Mouse (Mus musculus) heart, embryonic 13.5 days (tissue): Measurements from ENCODE around the gene Zc3h12d. TPM values are rescaled to one million over a fixed set of nuclear protein-coding genes. Genes with fewer than 3 reads are reported as not detected.

Source experiments
- ATAC-seq: fragments of 200-750 bp; cut with Nextera tagmentation; 2 replicates; pipeline ENCODE4 v1.8.0; 2017; ENCODE audit warnings: moderate TSS enrichment; ENCODE audit not compliant: insufficient number of reproducible peaks, low FRiP score, low TSS enrichment; ENCODE audit errors: extremely low read depth
- H3K27ac ChIP-seq: fragments of 300-500 bp; sonication (generic); replicated peaks from 2 replicates; pipeline ENCODE4 v1.5.1; 2015; ENCODE audit warnings: moderate library complexity, mild to moderate bottlenecking, inconsistent platforms
- H3K27me3 ChIP-seq: fragments of 300-500 bp; sonication (generic); replicated peaks from 2 replicates; pipeline ENCODE4 v1.6.1; 2015; ENCODE audit warnings: mild to moderate bottlenecking, inconsistent platforms
- H3K36me3 ChIP-seq: fragments of 300-500 bp; sonication (generic); 2 replicates; pipeline ENCODE4 v1.6.1; 2015; ENCODE audit warnings: mild to moderate bottlenecking, inconsistent platforms
- H3K4me1 ChIP-seq: fragments of 300-500 bp; sonication (generic); 2 replicates; pipeline ENCODE4 v1.6.1; 2015; ENCODE audit warnings: inconsistent platforms
- H3K4me2 ChIP-seq: fragments of 300-500 bp; sonication (generic); 2 replicates; pipeline ENCODE4 v1.6.1; 2015; ENCODE audit warnings: inconsistent platforms, mild to moderate bottlenecking, moderate library complexity
- H3K4me3 ChIP-seq: fragments of 300-500 bp; sonication (generic); 2 replicates; pipeline ENCODE4 v1.5.1; 2015; ENCODE audit warnings: moderate library complexity, mild to moderate bottlenecking, inconsistent platforms
- H3K9ac ChIP-seq: fragments of 300-500 bp; sonication (generic); 2 replicates; pipeline ENCODE4 v1.6.1; 2015; ENCODE audit warnings: inconsistent platforms, mild to moderate bottlenecking, moderate library complexity
- H3K9me3 ChIP-seq: fragments of 300-500 bp; sonication (generic); 2 replicates; pipeline ENCODE4 v1.6.1; 2016; ENCODE audit warnings: inconsistent platforms
- WGBS: fragments of 180-500 bp; shearing (Covaris S2); methylation state at CpG from one replicate; pipeline ENCODE4 v1.1.7; 2015; ENCODE audit warnings: mixed read lengths; 5-methylcytosine and 5-hydroxymethylcytosine counted together
- polyA plus RNA-seq: library from polyadenylated mRNA; unstranded; fragments of >200 nt; fragmentation: Nextera tagmentation; extraction: Ambion mirVana; gene quantifications from 2 replicates; pipeline ENCODE4 v1.2.1, GENCODE M21; 2015

Zc3h12d gene
- polyA plus RNA-seq, 1 experiment from 2014 or later = 0.41 TPM

GRCm38 (mm10) chr10:7820171-7820570, 12.1 kb upstream of the Zc3h12d start:
- ATAC-seq = no peak
- no peaks in the 10 kb centered on the region for H3K9me3 ChIP-seq
- H3K4me2 ChIP-seq = no peak overlapping the region
- no peaks in the 10 kb centered on the region for H3K27me3 ChIP-seq
- H3K36me3 ChIP-seq = peaks cover 78% of the 10 kb centered on the region
- H3K27ac ChIP-seq = no peak overlapping the region
- no peak overlapping the region for H3K9ac ChIP-seq
- no peak overlapping the region for H3K4me3 ChIP-seq
- WGBS = 86% methylated on average over 5 of the region's 5 CpGs
- H3K4me1 ChIP-seq = peaks cover 10% of the 10 kb centered on the region; the same call in 1 of the 2 replicates

- Histone ChIP-seq H3K27me3 (no peaks in the 10 kb centered on the region), H3K4me3 (no peak overlapping the region), H3K4me2 (no peak overlapping the region), H3K4me1 (peaks cover 4% of the 10 kb centered on the region; the same call in 1 of the 2 replicates), H3K9me3 (no peaks in the 10 kb centered on the region), H3K27ac (no peak overlapping the region), H3K36me3 (peaks cover 68% of the 10 kb centered on the region), H3K9ac (no peak overlapping the region)
- 92% methylated on average over 12 of the region's 12 CpGs for WGBS
- ATAC-seq = no peak
These were observed 10.3 kb upstream of the Zc3h12d start for GRCm38 (mm10) chr10:7821981-7822380.

- 82% methylated on average over 9 of the region's 9 CpGs for WGBS
- Histone ChIP-seq H3K9ac (no peak overlapping the region), H3K9me3 (no peaks in the 10 kb centered on the region), H3K36me3 (peaks cover 51% of the 10 kb centered on the region), H3K4me2 (no peak overlapping the region), H3K4me3 (no peak overlapping the region), H3K27ac (no peak overlapping the region), H3K4me1 (no peaks in the 10 kb centered on the region), H3K27me3 (no peaks in the 10 kb centered on the region)
- no peak for ATAC-seq
These were observed 7.5 kb upstream of the Zc3h12d start for GRCm38 (mm10) chr10:7824663-7825280.

- Histone ChIP-seq H3K9me3 (no peaks in the 10 kb centered on the region), H3K27me3 (no peaks in the 10 kb centered on the region)
- 94% methylated on average over 4 of the region's 4 CpGs for WGBS
These were observed 7.0 kb upstream of the Zc3h12d start for GRCm38 (mm10) chr10:7825281-7825665.

GRCm38 (mm10) chr10:7826106-7826505, 6.2 kb upstream of the Zc3h12d start:
- H3K9ac ChIP-seq = no peak overlapping the region
- no peak overlapping the region for H3K27ac ChIP-seq
- no peaks in the 10 kb centered on the region for H3K27me3 ChIP-seq
- ATAC-seq = no peak
- WGBS = 88% methylated on average over 9 of the region's 9 CpGs
- no peak overlapping the region for H3K4me2 ChIP-seq
- H3K4me1 ChIP-seq = no peaks in the 10 kb centered on the region
- no peak overlapping the region for H3K4me3 ChIP-seq
- no peaks in the 10 kb centered on the region for H3K9me3 ChIP-seq
- peaks cover 39% of the 10 kb centered on the region for H3K36me3 ChIP-seq

More at GRCm38 (mm10) chr10:7825281-7825665, 7.0 kb upstream of the Zc3h12d start:
- no peaks in the 10 kb centered on the region for H3K4me1 ChIP-seq
- no peak overlapping the region for H3K4me2 ChIP-seq
- no peak overlapping the region for H3K9ac ChIP-seq
- no peak overlapping the region for H3K27ac ChIP-seq
- H3K4me3 ChIP-seq = no peak overlapping the region
- peaks cover 46% of the 10 kb centered on the region for H3K36me3 ChIP-seq
- ATAC-seq = no peak

GRCm38 (mm10) chr10:7833377-7834165, 1.3 kb downstream of the Zc3h12d start:
- 77% methylated on average over 9 of the region's 9 CpGs for WGBS
- Histone ChIP-seq H3K36me3 (no peaks in the 10 kb centered on the region), H3K9me3 (no peaks in the 10 kb centered on the region), H3K4me1 (peaks cover 12% of the 10 kb centered on the region), H3K27ac (no peak overlapping the region), H3K27me3 (peaks cover 12% of the 10 kb centered on the region; the same call in 1 of the 2 replicates), H3K4me2 (no peak overlapping the region), H3K4me3 (no peak overlapping the region), H3K9ac (no peak overlapping the region)
- no peak for ATAC-seq

GRCm38 (mm10) chr10:7834671-7835225, 2.5 kb downstream of the Zc3h12d start:
- WGBS = 60% methylated on average over 10 of the region's 10 CpGs
- Histone ChIP-seq H3K9ac (no peak overlapping the region), H3K4me2 (no peak overlapping the region), H3K27me3 (peaks cover 12% of the 10 kb centered on the region; the same call in 1 of the 2 replicates), H3K36me3 (no peaks in the 10 kb centered on the region), H3K4me1 (peaks cover 12% of the 10 kb centered on the region), H3K4me3 (no peak overlapping the region), H3K27ac (no peak overlapping the region), H3K9me3 (no peaks in the 10 kb centered on the region)
- no peak for ATAC-seq

- ATAC-seq = no peak
- Histone ChIP-seq H3K9ac (no peak overlapping the region), H3K36me3 (no peaks in the 10 kb centered on the region), H3K9me3 (no peaks in the 10 kb centered on the region), H3K4me3 (no peak overlapping the region), H3K27ac (no peak overlapping the region), H3K27me3 (peaks cover 12% of the 10 kb centered on the region; the same call in 1 of the 2 replicates), H3K4me2 (no peak overlapping the region), H3K4me1 (peaks cover 22% of the 10 kb centered on the region)
- WGBS = 61% methylated on average over 2 of the region's 2 CpGs
These were observed 4.6 kb downstream of the Zc3h12d start for GRCm38 (mm10) chr10:7836902-7837301.

GRCm38 (mm10) chr10:7837446-7837845, 5.2 kb downstream of the Zc3h12d start:
- no peak overlapping the region for H3K27ac ChIP-seq
- no peak for ATAC-seq
- 85% methylated on average over 8 of the region's 8 CpGs for WGBS
- no peak overlapping the region for H3K9ac ChIP-seq
- no peak overlapping the region for H3K4me2 ChIP-seq
- H3K4me3 ChIP-seq = no peak overlapping the region
- no peaks in the 10 kb centered on the region for H3K9me3 ChIP-seq
- H3K4me1 ChIP-seq = peaks cover 21% of the 10 kb centered on the region
- peaks cover 12% of the 10 kb centered on the region; the same call in 1 of the 2 replicates for H3K27me3 ChIP-seq
- no peaks in the 10 kb centered on the region for H3K36me3 ChIP-seq

GRCm38 (mm10) chr10:7838036-7838435, 5.8 kb downstream of the Zc3h12d start:
- ATAC-seq = no peak
- Histone ChIP-seq H3K27me3 (peaks cover 9% of the 10 kb centered on the region; the same call in 1 of the 2 replicates), H3K4me3 (no peak overlapping the region), H3K27ac (no peak overlapping the region), H3K9me3 (no peaks in the 10 kb centered on the region), H3K9ac (no peak overlapping the region), H3K36me3 (no peaks in the 10 kb centered on the region), H3K4me1 (peaks cover 22% of the 10 kb centered on the region), H3K4me2 (no peak overlapping the region)
- WGBS = 82% methylated on average over 8 of the region's 8 CpGs

- no peak overlapping the region for H3K4me2 ChIP-seq
- no peak overlapping the region for H3K9ac ChIP-seq
- no peak overlapping the region for H3K27ac ChIP-seq
- ATAC-seq = no peak
- no peak overlapping the region for H3K4me3 ChIP-seq
- 75% methylated on average over 5 of the region's 5 CpGs for WGBS
- H3K27me3 ChIP-seq = peaks cover 6% of the 10 kb centered on the region; the same call in 1 of the 2 replicates
- no peaks in the 10 kb centered on the region for H3K9me3 ChIP-seq
- peaks cover 22% of the 10 kb centered on the region for H3K4me1 ChIP-seq
- no peaks in the 10 kb centered on the region for H3K36me3 ChIP-seq
These were observed 6.7 kb downstream of the Zc3h12d start for GRCm38 (mm10) chr10:7838874-7839421.
